Mouse (Mus musculus): Measurements from ENCODE around the gene Tmod4. TPM values are rescaled to one million over a fixed set of nuclear protein-coding genes. Genes with fewer than 3 reads are reported as not detected.
A peak's percentile ranks its signal among the peaks of the same experiment; 100 is the strongest.

Gene Tmod4
- total RNA-seq (2014; rRNA removed) (not detected in 2 replicates), polyA plus RNA-seq (2015; fragmentation: Nextera tagmentation; extraction: Ambion mirVana) (0.41 and 0.49 TPM in 2 replicates)

DNA sequence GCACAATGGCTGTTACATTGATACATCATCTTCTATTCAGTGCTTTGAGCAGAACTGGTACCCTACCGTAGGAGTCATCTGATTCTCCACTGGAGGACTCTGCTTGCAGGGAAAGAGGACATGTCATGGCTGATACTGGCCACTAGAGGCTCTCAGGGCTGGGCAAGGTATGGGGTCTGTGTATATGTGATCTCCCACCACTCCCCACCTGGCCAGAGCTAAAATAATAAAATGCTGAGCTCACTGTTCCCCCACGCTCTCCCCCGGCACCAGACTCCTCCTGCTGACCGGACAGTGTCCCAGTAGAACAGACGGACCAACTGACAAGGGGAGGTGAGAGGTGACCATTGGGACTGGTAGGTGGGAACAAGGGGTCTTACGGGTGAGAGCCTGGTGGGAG lies at the start of gene Tmod4:
Tmod4 (plus strand) TSS at position 231 of the 400 bp plus-strand sequence.
- 60% methylated on average over 6 of the region's 6 CpGs for WGBS
- Histone ChIP-seq H3K36me3 (ENCODE audit: insufficient read depth, low read length) (peaks cover 30% of the 10 kb centered on the region), H3K4me2 (ENCODE audit: low read depth, low read length, poor library complexity, severe bottlenecking) (no peak within 1 kb of the TSS), H3K9me3 (ENCODE audit: low read length) (no peaks in the 10 kb centered on the region), H3K9ac (replicated peaks; ENCODE audit: low read length, poor library complexity, severe bottlenecking) (no peak within 1 kb of the TSS), H3K27me3 (ENCODE audit: insufficient read depth, low read length) (no peaks in the 10 kb centered on the region), H3K27ac (ENCODE audit: low read depth, low read length) (no peak within 1 kb of the TSS), H3K4me3 (ENCODE audit: low read depth, low read length) (no peak within 1 kb of the TSS), H3K4me1 (ENCODE audit: insufficient read depth, low read length) (no peaks in the 10 kb centered on the region)
- TF ChIP-seq CTCF (IDR thresholded peaks at IDR 0.05): peak; percentile 60
- DNase-seq (ENCODE audit: low spot score) (no peak), ATAC-seq (ENCODE audit: low FRiP score) (no peak)

DNA sequence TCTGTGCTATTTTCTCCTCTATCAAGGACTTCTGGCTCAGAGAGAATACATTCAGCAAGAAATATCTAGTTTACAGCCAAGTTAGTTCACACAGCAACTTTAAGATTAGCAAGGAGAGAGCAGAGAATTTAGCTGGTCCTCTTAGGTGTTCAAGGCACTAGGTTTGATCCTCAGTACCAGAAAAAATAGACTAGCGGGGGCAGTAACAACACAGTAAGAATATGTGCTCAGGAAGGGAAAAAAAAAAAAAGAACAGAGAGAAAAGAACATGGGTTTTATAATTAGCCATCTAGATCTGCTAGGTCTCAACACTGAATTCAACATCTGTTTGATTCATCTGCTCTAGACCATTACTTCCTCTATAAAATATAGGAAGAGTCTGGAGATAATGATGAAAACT lies 36.2 kb upstream of the Tmod4 start:
- Histone ChIP-seq H3K36me3 (ENCODE audit: insufficient read depth, low read length) (no peaks in the 10 kb centered on the region), H3K4me3 (ENCODE audit: low read depth, low read length) (no peak overlapping the region), H3K9me3 (ENCODE audit: low read length) (no peaks in the 10 kb centered on the region), H3K9ac (replicated peaks; ENCODE audit: low read length, poor library complexity, severe bottlenecking) (no peak overlapping the region), H3K27ac (ENCODE audit: low read depth, low read length) (no peak overlapping the region), H3K4me1 (ENCODE audit: insufficient read depth, low read length) (no peaks in the 10 kb centered on the region), H3K27me3 (ENCODE audit: insufficient read depth, low read length) (no peaks in the 10 kb centered on the region), H3K4me2 (ENCODE audit: low read depth, low read length, poor library complexity, severe bottlenecking) (no peak overlapping the region)
- DNase-seq (ENCODE audit: low spot score) (no peak), ATAC-seq (ENCODE audit: low FRiP score) (no peak)
- WGBS: 97% methylated on average over 1 of the region's 1 CpGs
- TF ChIP-seq CTCF (IDR thresholded peaks at IDR 0.05): no peak

DNA sequence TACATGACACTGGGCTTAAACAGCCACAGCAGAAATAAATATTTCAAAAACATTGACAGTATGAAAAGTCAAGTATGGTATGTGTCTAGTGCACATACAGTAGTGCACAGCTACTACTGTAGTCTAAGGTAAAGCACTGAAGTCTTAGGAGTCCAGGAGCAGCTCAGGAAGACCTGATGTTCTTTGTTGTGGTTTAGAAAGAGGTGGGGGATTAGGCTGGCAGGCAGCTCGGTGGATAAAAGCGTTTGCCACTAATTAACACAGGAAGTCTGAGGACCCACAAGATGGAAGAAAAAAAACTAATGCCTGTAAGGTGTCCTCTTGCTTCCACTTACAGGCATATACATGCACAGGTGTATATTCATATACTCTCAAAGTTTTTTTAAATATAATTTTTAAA lies 23.4 kb upstream of the Tmod4 start:
- H3K27ac ChIP-seq (ENCODE audit: low read depth, low read length): no peak overlapping the region
- no peak for DNase-seq (ENCODE audit: low spot score)
- no peak overlapping the region for H3K4me3 ChIP-seq (ENCODE audit: low read depth, low read length)
- H3K36me3 ChIP-seq (ENCODE audit: insufficient read depth, low read length): no peaks in the 10 kb centered on the region
- H3K4me2 ChIP-seq (ENCODE audit: low read depth, low read length, poor library complexity, severe bottlenecking): no peak overlapping the region
- H3K9ac ChIP-seq (replicated peaks; ENCODE audit: low read length, poor library complexity, severe bottlenecking): no peak overlapping the region
- no peak for ATAC-seq (ENCODE audit: low FRiP score)
- H3K27me3 ChIP-seq (ENCODE audit: insufficient read depth, low read length): no peaks in the 10 kb centered on the region
- TF ChIP-seq CTCF (IDR thresholded peaks at IDR 0.05): no peak
- no peaks in the 10 kb centered on the region for H3K9me3 ChIP-seq (ENCODE audit: low read length)
- H3K4me1 ChIP-seq (ENCODE audit: insufficient read depth, low read length): peaks cover 7% of the 10 kb centered on the region; the same call in 1 of the 2 replicates
- 27% methylated on average over 2 of the region's 2 CpGs for WGBS

DNA sequence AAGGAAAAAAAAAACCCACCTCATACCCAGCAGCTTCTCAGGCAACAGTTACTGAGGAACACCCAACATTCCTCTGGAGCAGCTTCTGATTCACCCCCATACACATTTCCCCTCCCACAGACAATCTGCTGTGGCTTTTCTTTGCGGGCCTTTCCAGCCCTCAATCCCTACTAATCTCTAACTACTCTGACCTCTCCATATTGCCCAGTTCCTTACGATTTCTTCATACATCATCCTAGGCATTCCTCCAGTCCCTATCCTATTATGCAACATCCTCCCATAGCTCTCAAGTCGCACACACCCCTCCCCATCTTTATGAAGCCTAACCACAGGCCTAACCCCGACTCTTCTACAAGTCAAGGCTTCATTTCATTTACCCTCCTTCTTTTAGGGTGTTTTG lies 19.2 kb upstream of the Tmod4 start:
- 71% methylated on average over 4 of the region's 4 CpGs for WGBS
- no peak for DNase-seq (ENCODE audit: low spot score)
- TF ChIP-seq CTCF (IDR thresholded peaks at IDR 0.05): no peak
- Histone ChIP-seq H3K9ac (replicated peaks; ENCODE audit: low read length, poor library complexity, severe bottlenecking) (peak overlapping the region; percentile 93), H3K27ac (ENCODE audit: low read depth, low read length) (no peak overlapping the region), H3K36me3 (ENCODE audit: insufficient read depth, low read length) (no peaks in the 10 kb centered on the region), H3K4me2 (ENCODE audit: low read depth, low read length, poor library complexity, severe bottlenecking) (peak overlapping the region; percentile 81), H3K4me3 (ENCODE audit: low read depth, low read length) (peak overlapping the region; percentile 92), H3K9me3 (ENCODE audit: low read length) (no peaks in the 10 kb centered on the region), H3K4me1 (ENCODE audit: insufficient read depth, low read length) (peaks cover 7% of the 10 kb centered on the region; the same call in 1 of the 2 replicates), H3K27me3 (ENCODE audit: insufficient read depth, low read length) (no peaks in the 10 kb centered on the region)
- no peak for ATAC-seq (ENCODE audit: low FRiP score)

DNA sequence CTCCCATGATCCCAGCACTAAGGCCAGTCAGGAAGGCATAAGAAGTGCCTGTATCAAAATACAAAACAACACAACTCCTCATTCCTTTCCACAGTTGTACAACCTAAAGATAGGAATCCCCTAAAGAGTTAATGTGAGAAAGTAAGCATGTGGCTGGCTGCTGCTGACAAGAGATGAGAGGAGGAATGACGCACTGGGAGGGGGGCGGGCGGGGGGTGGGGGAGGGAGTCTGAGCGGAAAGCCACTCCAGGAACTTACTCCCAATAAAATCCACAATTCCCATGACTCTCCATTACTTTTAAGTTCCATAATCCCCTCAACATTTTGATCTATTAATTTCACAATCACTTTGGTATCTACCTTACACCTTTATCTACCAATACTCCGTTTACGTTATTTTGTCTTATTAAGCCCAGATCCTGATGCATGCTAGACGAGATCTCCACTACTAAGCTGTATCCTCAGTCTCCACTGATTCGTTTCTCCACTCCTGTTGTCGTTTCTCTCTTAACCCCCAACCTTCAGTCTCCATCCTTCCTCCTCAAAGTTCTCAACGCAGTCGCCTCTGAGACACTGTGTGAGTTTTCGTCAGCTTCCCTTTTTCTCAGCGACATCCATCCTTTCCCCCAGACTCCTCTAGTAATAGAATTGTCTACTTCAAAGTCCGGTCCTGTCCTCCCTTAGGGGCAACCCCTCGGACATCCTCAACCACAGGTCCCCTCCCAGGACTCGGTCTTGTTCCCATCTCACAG lies 18.5 kb upstream of the Tmod4 start:
- TF ChIP-seq CTCF (IDR thresholded peaks at IDR 0.05): no peak
- Histone ChIP-seq H3K4me2 (ENCODE audit: low read depth, low read length, poor library complexity, severe bottlenecking) (peak overlapping the region; percentile 81), H3K27ac (ENCODE audit: low read depth, low read length) (peak overlapping the region; percentile 89), H3K36me3 (ENCODE audit: insufficient read depth, low read length) (no peaks in the 10 kb centered on the region), H3K9me3 (ENCODE audit: low read length) (no peaks in the 10 kb centered on the region), H3K9ac (replicated peaks; ENCODE audit: low read length, poor library complexity, severe bottlenecking) (peak overlapping the region; percentile 93), H3K27me3 (ENCODE audit: insufficient read depth, low read length) (no peaks in the 10 kb centered on the region), H3K4me3 (ENCODE audit: low read depth, low read length) (peak overlapping the region; percentile 92), H3K4me1 (ENCODE audit: insufficient read depth, low read length) (peaks cover 7% of the 10 kb centered on the region; the same call in 1 of the 2 replicates)
- ATAC-seq (ENCODE audit: low FRiP score) (no peak; the same call in 1 of the 2 replicates), DNase-seq (ENCODE audit: low spot score) (no peak)
- under 1% methylated on average over 16 of the region's 16 CpGs for WGBS

Measured in midbrain, postnatal 0 days (tissue).